Mouse (Mus musculus) B cell, adult 2 months (primary cell): ENCODE measurements at regions not wholly inside any gene's neighbourhood (a gene's known extent, or its start where the extent isn't known, plus 50 kb on each side); places are given as distances from the start of the nearest gene placed in this dataset.
"Not testable (repeated sequence)": the region's sequence is repeated elsewhere in the genome, so short reads cannot be mapped to it uniquely, and the experiment has no call there.

Experiments used
- DNase-seq, 2 experiments: peaks; one replicate each; pipeline ENCODE4 v3.0.0; 2022

DNA sequence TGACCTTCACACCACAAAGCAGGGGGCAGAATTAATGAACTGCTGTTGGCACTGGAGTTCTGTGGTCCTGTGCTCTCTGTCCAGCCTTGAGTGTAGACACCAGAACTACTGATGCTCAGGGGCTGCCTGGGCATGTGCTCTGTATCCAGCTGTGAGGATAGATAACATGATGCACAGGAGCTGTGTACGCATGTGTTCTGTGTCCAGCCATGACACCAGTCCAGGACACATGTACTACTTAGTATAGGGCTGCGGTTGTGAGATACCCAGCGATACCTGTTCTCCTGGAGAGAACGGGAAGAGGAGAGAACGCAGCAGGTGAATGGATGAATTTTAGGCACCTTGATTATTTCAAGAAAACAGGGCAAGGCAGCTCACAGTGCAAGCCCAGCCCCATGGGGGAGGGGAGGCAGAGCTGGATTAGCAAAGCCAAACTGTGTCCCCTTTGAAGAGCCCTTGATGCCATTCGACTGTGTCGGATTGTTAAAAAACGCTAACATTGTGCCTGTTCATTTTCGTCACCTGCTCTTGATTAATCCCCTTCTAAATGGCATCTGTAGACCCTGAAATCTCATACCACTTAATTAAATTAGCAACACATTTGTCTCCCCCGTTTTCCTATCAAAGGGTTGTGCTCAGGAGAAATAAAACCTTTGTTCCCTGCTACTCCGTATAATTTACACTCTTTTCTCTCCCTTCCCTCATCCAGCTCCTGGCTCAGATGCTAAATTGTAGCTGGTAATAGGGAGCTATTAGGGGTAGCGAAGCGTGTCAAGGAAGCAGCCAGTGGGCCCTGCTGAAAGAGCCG lies 218.8 kb upstream of the Irx4 start:
- DNase-seq: no peak

DNA sequence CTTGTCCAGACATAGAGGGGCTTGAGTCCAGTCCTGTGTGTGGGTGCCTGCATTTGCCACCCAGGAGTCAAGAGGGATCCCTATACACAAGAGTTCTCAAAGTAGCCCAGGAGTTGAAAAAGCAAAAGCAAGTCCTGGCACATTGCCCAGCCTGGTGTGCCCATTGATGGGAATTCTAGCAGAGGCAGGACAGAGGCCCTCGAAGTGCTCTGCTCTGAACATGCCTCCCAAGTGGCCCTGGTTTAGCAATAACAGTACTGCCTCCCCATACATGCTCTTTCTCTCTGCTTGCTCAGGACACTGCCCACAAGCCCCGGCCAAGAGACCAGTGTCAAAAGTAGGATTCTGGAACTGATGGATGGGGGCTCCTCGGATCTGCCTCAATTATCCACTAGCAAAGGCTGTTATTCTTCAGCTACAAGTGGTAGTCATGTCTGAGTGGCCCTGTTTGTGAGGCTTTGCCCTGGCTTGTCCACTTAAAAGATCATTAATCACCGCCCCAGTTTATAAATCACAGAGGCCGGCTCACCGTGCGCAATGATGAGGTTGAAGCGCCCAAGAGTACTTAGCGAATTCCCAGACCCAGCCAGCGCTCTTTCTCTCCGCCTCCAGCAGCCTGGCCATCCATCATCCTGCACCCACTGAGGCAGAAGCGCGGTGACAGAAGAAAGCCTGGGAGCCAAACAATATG lies 190.3 kb upstream of the Irx4 start:
- DNase-seq: no peak

GRCm38 (mm10) chr13:73070531-73070908 lies 189.8 kb upstream of the Irx4 start:
- DNase-seq: no peak

DNA sequence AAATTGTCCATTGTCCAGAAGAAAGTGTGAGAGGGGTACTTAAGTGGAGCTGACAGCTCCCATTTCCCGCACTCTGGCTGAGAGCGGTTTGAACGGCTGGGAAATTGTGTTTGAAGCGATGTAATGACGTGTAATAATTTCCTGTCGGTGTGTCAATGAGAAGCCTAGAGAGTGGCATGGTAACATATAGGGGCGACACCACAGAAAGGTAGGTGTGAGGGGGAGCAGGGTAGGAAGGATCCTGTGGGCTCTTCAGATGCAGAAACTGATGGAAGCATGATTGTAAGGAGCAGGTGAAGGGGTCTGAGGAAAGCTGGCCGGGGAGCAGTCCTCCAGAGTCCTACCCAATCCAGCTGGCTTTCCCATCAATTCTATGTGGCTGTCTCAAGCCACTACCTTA lies 189.2 kb upstream of the Irx4 start:
- DNase-seq: no peak

- DNase-seq: no peak
Observed at GRCm38 (mm10) chr13:73071854-73072852, 188.1 kb upstream of the Irx4 start.

GRCm38 (mm10) chr13:73077866-73078430 lies 182.3 kb upstream of the Irx4 start:
- DNase-seq: no peak

- not testable (repeated sequence) for DNase-seq
Observed at GRCm38 (mm10) chr13:73087815-73088214, 172.5 kb upstream of the Irx4 start.

- no peak for DNase-seq
Observed at GRCm38 (mm10) chr13:73091886-73092285, 168.4 kb upstream of the Irx4 start.

GRCm38 (mm10) chr13:73097502-73097901 lies 162.8 kb upstream of the Irx4 start:
- no peak for DNase-seq

GRCm38 (mm10) chr13:73099407-73099806 lies 160.9 kb upstream of the Irx4 start:
- no peak for DNase-seq

DNA sequence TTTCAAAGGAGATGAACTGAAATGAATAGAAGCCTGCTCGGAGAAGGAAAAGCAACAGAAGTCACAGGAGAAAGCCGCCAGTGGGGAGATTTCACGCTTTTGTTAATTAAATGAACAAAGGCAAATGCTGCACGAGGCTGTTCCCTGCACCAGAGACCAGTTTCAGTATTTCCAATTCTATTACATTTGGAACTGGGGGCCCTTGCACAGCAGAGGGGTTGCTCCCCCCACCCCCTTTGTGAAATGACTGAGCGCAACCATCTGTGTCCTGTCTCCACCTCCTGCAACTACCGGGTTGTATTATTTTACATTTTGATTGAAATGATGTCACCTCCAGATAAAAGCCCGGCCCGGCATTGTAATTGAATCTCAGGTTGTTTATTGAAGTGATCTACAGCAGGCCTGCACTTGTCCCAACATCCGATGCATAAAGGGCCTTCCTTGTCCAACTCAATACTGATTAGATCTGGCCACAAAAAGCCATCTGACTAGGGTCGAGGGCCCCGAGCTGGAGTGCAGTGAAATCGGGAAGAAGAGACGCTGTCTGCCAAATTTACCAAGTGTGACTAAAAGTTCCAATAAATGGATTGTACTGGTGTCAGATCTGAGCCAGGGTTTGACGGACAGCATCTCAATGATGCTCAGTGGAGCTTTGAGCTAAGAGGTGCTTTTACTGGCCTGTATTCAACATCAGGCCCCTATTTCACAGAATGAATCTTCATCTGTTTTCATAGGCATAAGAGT lies 152.9 kb upstream of the Irx4 start:
- no peak for DNase-seq

- no peak for DNase-seq
Observed at GRCm38 (mm10) chr13:73116822-73117632, 143.3 kb upstream of the Irx4 start.

GRCm38 (mm10) chr13:73117633-73118076 lies 142.6 kb upstream of the Irx4 start:
- no peak for DNase-seq

DNA sequence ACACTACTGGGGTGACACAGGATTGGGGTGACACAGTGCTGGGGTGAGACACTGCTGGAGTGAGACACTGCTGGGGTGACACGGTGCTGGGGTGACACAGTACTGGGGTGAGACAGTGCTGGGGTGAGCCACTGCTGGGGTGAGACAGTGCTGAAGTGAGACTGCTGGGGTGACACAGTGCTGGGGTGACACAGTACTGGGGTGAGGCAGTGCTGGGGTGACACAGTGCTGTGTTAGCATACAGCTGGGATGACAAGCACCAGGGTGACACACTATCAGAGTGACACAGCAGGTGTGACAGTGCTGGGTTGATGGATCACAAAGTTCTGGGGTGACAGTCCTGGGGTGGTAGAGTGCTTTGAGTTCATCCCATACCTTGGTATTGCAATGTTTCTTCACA lies 137.3 kb upstream of the Irx4 start:
- DNase-seq: no peak

GRCm38 (mm10) chr13:73131270-73131669 lies 129.0 kb upstream of the Irx4 start:
- no peak for DNase-seq

GRCm38 (mm10) chr13:73132746-73133145 lies 127.5 kb upstream of the Irx4 start:
- no peak for DNase-seq

- no peak for DNase-seq
Observed at GRCm38 (mm10) chr13:73134929-73135328, 125.3 kb upstream of the Irx4 start.

DNA sequence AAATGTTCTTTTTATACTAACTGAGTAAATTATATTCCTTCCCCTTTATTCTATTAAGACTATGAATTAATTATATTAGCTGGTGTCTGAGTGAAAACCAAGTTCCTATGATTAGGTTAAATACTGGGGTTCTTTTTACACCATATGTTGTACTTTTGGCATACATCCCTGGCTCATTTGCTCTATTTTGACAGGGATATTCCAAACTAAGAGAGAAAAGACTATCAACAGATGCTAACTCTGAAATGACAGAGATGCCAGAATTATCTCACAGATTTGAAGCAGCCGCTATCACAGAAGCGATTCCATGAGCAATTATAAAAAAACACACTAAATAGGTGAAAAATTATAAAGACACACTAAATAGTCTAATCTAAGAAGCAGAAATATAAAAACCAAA lies 119.0 kb upstream of the Irx4 start:
- DNase-seq: no peak

DNA sequence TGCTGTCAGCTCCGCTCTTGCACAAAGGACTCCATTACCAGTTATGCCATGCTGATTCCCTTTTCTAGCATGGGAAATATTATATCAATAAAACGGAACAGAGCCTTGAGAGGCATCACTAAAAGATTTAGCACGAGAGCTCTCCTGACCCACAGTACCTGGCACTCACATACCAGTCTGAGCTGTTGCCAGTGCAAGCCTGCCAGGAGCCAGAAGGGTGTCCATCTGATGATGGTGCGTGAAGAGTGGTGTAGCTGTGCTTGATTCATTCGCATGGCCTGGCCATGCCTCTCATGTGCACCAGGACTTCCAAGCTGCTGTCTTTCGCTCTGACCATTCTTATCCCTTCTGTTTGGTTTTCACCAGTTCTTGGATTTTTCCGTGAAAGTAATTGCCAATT lies 102.3 kb upstream of the Irx4 start:
- DNase-seq: no peak

- DNase-seq: no peak
Observed at GRCm38 (mm10) chr13:73159454-73159853, 100.8 kb upstream of the Irx4 start.

- DNase-seq: no peak
Observed at GRCm38 (mm10) chr13:73159865-73160264, 100.4 kb upstream of the Irx4 start.
